Mouse (Mus musculus) forebrain, embryonic 10.5 days (tissue): Measurements from ENCODE around the gene Scn4b. TPM values are rescaled to one million over a fixed set of nuclear protein-coding genes. Genes with fewer than 3 reads are reported as not detected.

ENCODE experiments used
- polyA plus RNA-seq: library from polyadenylated mRNA; unstranded; fragments of >200 nt; fragmentation: Nextera tagmentation; extraction: Ambion mirVana; gene quantifications from 2 replicates; pipeline ENCODE4 v1.2.1, GENCODE M21; 2016

Gene Scn4b
- polyA plus RNA-seq, 1 experiment from 2014 or later: 0.41 TPM

Other genes starting within 250 kb of the Scn4b start
- gene Atp5l, start 217.7 kb upstream of the Scn4b start, polyA plus RNA-seq: 509 and 532 TPM in 2 replicates
- 23.8 and 24.8 TPM in 2 replicates for gene Ube4a, start 172.8 kb upstream of the Scn4b start, polyA plus RNA-seq
- gene Cd3g, start 158.0 kb upstream of the Scn4b start, polyA plus RNA-seq: not detected in 2 replicates
- not detected in 2 replicates for gene Cd3d, start 156.6 kb upstream of the Scn4b start, polyA plus RNA-seq
- gene Cd3e, start 128.8 kb upstream of the Scn4b start, polyA plus RNA-seq: not detected in 2 replicates
- gene Mpzl2, start 98.6 kb upstream of the Scn4b start, polyA plus RNA-seq: 3.2 and 3.5 TPM in 2 replicates
- 2.3 and 2.7 TPM in 2 replicates for gene Mpzl3, start 83.2 kb upstream of the Scn4b start, polyA plus RNA-seq
- 0.52 and 0.54 TPM in 2 replicates for gene Jaml, start 59.2 kb upstream of the Scn4b start, polyA plus RNA-seq
- gene Scn2b, start 20.6 kb upstream of the Scn4b start, polyA plus RNA-seq: 3.6 and 4.5 TPM in 2 replicates
- not detected in 2 replicates for gene BC049352, start 43.6 kb downstream of the Scn4b start, polyA plus RNA-seq
- 0.19 TPM in 1 of 2 replicates, not detected in the other for gene Tmprss4, start 65.7 kb downstream of the Scn4b start, polyA plus RNA-seq
- 0.42 and 0.50 TPM in 2 replicates for gene Il10ra, start 130.8 kb downstream of the Scn4b start, polyA plus RNA-seq
- gene Tmprss13, start 180.7 kb downstream of the Scn4b start, polyA plus RNA-seq: 0.12 TPM in 1 of 2 replicates, not detected in the other
- gene Fxyd6, start 231.8 kb downstream of the Scn4b start, polyA plus RNA-seq: 159 and 161 TPM in 2 replicates